Mouse (Mus musculus) liver, embryonic 14.5 days (tissue): ENCODE data around the gene Arih2. TPM values are rescaled to one million over a fixed set of nuclear protein-coding genes. Genes with fewer than 3 reads are reported as not detected.
"Not testable (repeated sequence)": the region's sequence is repeated elsewhere in the genome, so short reads cannot be mapped to it uniquely, and the experiment has no call there.

Experiments
- ATAC-seq: fragments of 200-750 bp; cut with Nextera tagmentation; 2 replicates; pipeline ENCODE4 v1.8.0; 2017; ENCODE audit warnings: moderate number of reproducible peaks, mild to moderate bottlenecking, moderate library complexity; ENCODE audit not compliant: insufficient read depth
- DNase-seq, 3 experiments: peaks; one replicate each; pipeline ENCODE4 v3.0.0-alpha.2; 2012 to 2013; ENCODE audit warnings: low read depth in 3 of 3, low spot score in 3 of 3
- H3K27ac ChIP-seq: fragments of 300-500 bp; sonication (generic); 2 replicates; pipeline ENCODE4 v1.5.1; 2014; ENCODE audit warnings: moderate library complexity, mild to moderate bottlenecking, control low read depth, inconsistent platforms
- H3K27me3 ChIP-seq: fragments of 300-500 bp; sonication (generic); 2 replicates; pipeline ENCODE4 v1.6.1; 2014; ENCODE audit warnings: mild to moderate bottlenecking, low read length, moderate library complexity; ENCODE audit not compliant: control insufficient read depth, insufficient read depth
- H3K36me3 ChIP-seq: fragments of 300-500 bp; sonication (generic); replicated peaks from 2 replicates; pipeline ENCODE4 v1.6.1; 2014; ENCODE audit warnings: low read depth; ENCODE audit not compliant: control insufficient read depth, insufficient read depth
- H3K4me1 ChIP-seq, 2 experiments: fragments of 200-500 bp in 1 of 2; fragments of 300-500 bp in 1 of 2; sonication (generic) in 1 of 2; replicated peaks; 2 replicates each; pipeline ENCODE4 v1.6.1; 2012 to 2014; ENCODE audit warnings: antibody characterized with exemption in 1 of 2, inconsistent platforms in 1 of 2, low read length in 1 of 2; ENCODE audit not compliant: control insufficient read depth in 2 of 2, insufficient read depth in 2 of 2
- H3K4me2 ChIP-seq: fragments of 300-500 bp; sonication (generic); 2 replicates; pipeline ENCODE4 v1.6.1; 2014; ENCODE audit warnings: low read depth, mild to moderate bottlenecking, control low read depth, moderate library complexity
- H3K4me3 ChIP-seq, 2 experiments: fragments of 200-500 bp in 1 of 2; fragments of 300-500 bp in 1 of 2; sonication (generic) in 1 of 2; 2 replicates each; pipeline ENCODE4 v1.5.1; 2012 to 2014; ENCODE audit warnings: low read depth in 2 of 2, low read length in 2 of 2, mild to moderate bottlenecking in 2 of 2, control low read depth in 1 of 2, inconsistent platforms in 1 of 2, moderate library complexity in 1 of 2; ENCODE audit not compliant: insufficient read depth in 1 of 2
- H3K9ac ChIP-seq: fragments of 300-500 bp; sonication (generic); replicated peaks from 2 replicates; pipeline ENCODE4 v1.6.1; 2014; ENCODE audit warnings: mild to moderate bottlenecking, control low read depth, moderate library complexity
- H3K9me3 ChIP-seq: fragments of 300-500 bp; sonication (generic); 2 replicates; pipeline ENCODE4 v1.6.1; 2016; ENCODE audit warnings: low read length, mixed read lengths; ENCODE audit not compliant: control insufficient read depth
- CTCF ChIP-seq: IDR thresholded peaks from 2 replicates; pipeline ENCODE4 v1.5.1; 2016; ENCODE audit warnings: antibody characterized with exemption, low read depth, control low read depth
- EP300 ChIP-seq: IDR thresholded peaks from 2 replicates; pipeline ENCODE4 v1.6.1; 2016; ENCODE audit warnings: antibody characterized with exemption, low read depth
- WGBS: fragments of 180-500 bp; shearing (Covaris S2); extraction: QIAGEN DNeasy Blood & Tissue Kit; methylation state at CpG from one replicate; pipeline ENCODE4 v1.1.7; 2014; ENCODE audit not compliant: insufficient replicate concordance; 5-methylcytosine and 5-hydroxymethylcytosine counted together
- polyA plus RNA-seq, 2 experiments: library from polyadenylated mRNA; depleted of rRNA in 1 of 2; stranded (reverse) in 1 of 2; unstranded in 1 of 2; fragments of >200 nt; fragmentation: Nextera tagmentation in 1 of 2; extraction: Ambion mirVana in 1 of 2; gene quantifications; 2 replicates each; pipeline versions ENCODE4 v1.2.1 to v1.2.3; 2012 to 2014

The Arih2 gene
- polyA plus RNA-seq, 2 experiments, result 17.7 to 18.0 TPM

GRCm38 (mm10) chr9:108673151-108673550 lies 24.0 kb upstream of the Arih2 start:
- no peak overlapping the region for H3K4me2 ChIP-seq
- no peaks in the 10 kb centered on the region for H3K27me3 ChIP-seq
- H3K9me3 ChIP-seq, result no peaks in the 10 kb centered on the region
- H3K27ac ChIP-seq, result no peak overlapping the region
- DNase-seq (no peak), ATAC-seq (no peak)
- H3K4me1 ChIP-seq, result no peaks in the 10 kb centered on the region
- H3K36me3 ChIP-seq, result no peaks in the 10 kb centered on the region; the same call in 1 of the 2 replicates
- WGBS, result 38% methylated on average over 2 of the region's 2 CpGs
- H3K9ac ChIP-seq, result no peak overlapping the region
- TF ChIP-seq CTCF (peak; percentile 63), EP300 (no peak)
- no peak overlapping the region for H3K4me3 ChIP-seq

- Histone ChIP-seq H3K27me3 (no peaks in the 10 kb centered on the region), H3K36me3 (no peaks in the 10 kb centered on the region; the same call in 1 of the 2 replicates), H3K27ac (no peak overlapping the region), H3K9me3 (no peaks in the 10 kb centered on the region), H3K4me1 (no peaks in the 10 kb centered on the region), H3K9ac (no peak overlapping the region), H3K4me2 (no peak overlapping the region), H3K4me3 (no peak overlapping the region)
- WGBS, result 79% methylated on average over 8 of the region's 8 CpGs
- ATAC-seq, result no peak
- TF ChIP-seq CTCF, result peak; percentile 70
- TF ChIP-seq EP300, result no peak
- DNase-seq, result no peak
Measured at GRCm38 (mm10) chr9:108669875-108670274, 20.7 kb upstream of the Arih2 start.

- Histone ChIP-seq H3K36me3 (no peaks in the 10 kb centered on the region), H3K9ac (peak overlapping the region; percentile 63), H3K9me3 (no peaks in the 10 kb centered on the region), H3K27ac (no peak overlapping the region), H3K4me3 (peak overlapping the region; percentile 72 to 76), H3K4me2 (peak overlapping the region; percentile 76), H3K4me1 (peaks cover 6 to 9% of the 10 kb centered on the region in 2 experiments; a peak in 3 of 4 replicates), H3K27me3 (no peaks in the 10 kb centered on the region)
- TF ChIP-seq CTCF, result no peak
- no peak for TF ChIP-seq EP300
- WGBS, result 26% methylated on average over 6 of the region's 6 CpGs
- ATAC-seq, result no peak
- DNase-seq, result no peak
Measured at GRCm38 (mm10) chr9:108662660-108663059, 13.5 kb upstream of the Arih2 start.

GRCm38 (mm10) chr9:108661677-108662612 lies 12.8 kb upstream of the Arih2 start, which contains the start of gene Slc25a20:
Slc25a20 (plus strand) TSS chr9:108662088.
- Histone ChIP-seq H3K4me2 (peak within 1 kb of the TSS; percentile 76), H3K27ac (no peak within 1 kb of the TSS), H3K4me3 (peak within 1 kb of the TSS; percentile 72 to 76), H3K9me3 (no peaks in the 10 kb centered on the region), H3K9ac (peak within 1 kb of the TSS; percentile 63), H3K27me3 (no peaks in the 10 kb centered on the region), H3K4me1 (peaks cover 6 to 9% of the 10 kb centered on the region in 2 experiments; a peak in 3 of 4 replicates), H3K36me3 (no peaks in the 10 kb centered on the region)
- WGBS, result 2% methylated on average over 34 of the region's 37 CpGs
- ATAC-seq, result peak; percentile 95
- DNase-seq, result peak; percentile 85 to 86 (median 85)
- TF ChIP-seq EP300, result no peak
- no peak for TF ChIP-seq CTCF

- ATAC-seq, H3K36me3 ChIP-seq, H3K4me2 ChIP-seq, H3K4me3 ChIP-seq, H3K9ac ChIP-seq, H3K27ac ChIP-seq, H3K4me1 ChIP-seq, H3K9me3 ChIP-seq, H3K27me3 ChIP-seq, DNase-seq: not testable (repeated sequence)
- 43% methylated on average over 7 of the region's 7 CpGs for WGBS
Measured at GRCm38 (mm10) chr9:108655865-108656264, 6.7 kb upstream of the Arih2 start.
